Mouse (Mus musculus): ENCODE measurements around the gene Vmn2r82. TPM values are rescaled to one million over a fixed set of nuclear protein-coding genes. Genes with fewer than 3 reads are reported as not detected.
"Not testable (repeated sequence)": the region's sequence is repeated elsewhere in the genome, so short reads cannot be mapped to it uniquely, and the experiment has no call there.

Vmn2r82 gene
- total RNA-seq (2014; fragmentation: Nextera tagmentation) = not detected in 2 replicates
- not detected in 2 replicates for total RNA-seq (2017)

GRCm38 (mm10) chr10:79356220-79356619, at the start of gene Vmn2r82:
TSS of gene Vmn2r82 (plus strand) at chr10:79356520.
- not testable (repeated sequence) for ATAC-seq (replicated peaks; ENCODE audit: low FRiP score, low TSS enrichment, poor library complexity, severe bottlenecking)

- ATAC-seq (replicated peaks; ENCODE audit: low FRiP score, low TSS enrichment, poor library complexity, severe bottlenecking) = not testable (repeated sequence)
Measured at GRCm38 (mm10) chr10:79322033-79322736, 34.1 kb upstream of the Vmn2r82 start.

- ATAC-seq (replicated peaks; ENCODE audit: low FRiP score, low TSS enrichment, poor library complexity, severe bottlenecking) = no peak
Measured at GRCm38 (mm10) chr10:79322737-79323086, 33.6 kb upstream of the Vmn2r82 start.

GRCm38 (mm10) chr10:79399946-79400700, 43.8 kb downstream of the Vmn2r82 start:
- not testable (repeated sequence) for ATAC-seq (replicated peaks; ENCODE audit: low FRiP score, low TSS enrichment, poor library complexity, severe bottlenecking)

GRCm38 (mm10) chr10:79417142-79417771, 60.9 kb downstream of the Vmn2r82 start:
- ATAC-seq (replicated peaks; ENCODE audit: low FRiP score, low TSS enrichment, poor library complexity, severe bottlenecking) = no peak; the same call in 1 of the 2 replicates

- ATAC-seq (replicated peaks; ENCODE audit: low FRiP score, low TSS enrichment, poor library complexity, severe bottlenecking) = not testable (repeated sequence)
Measured at GRCm38 (mm10) chr10:79417772-79418170, 61.5 kb downstream of the Vmn2r82 start.

- not testable (repeated sequence) for ATAC-seq (replicated peaks; ENCODE audit: low FRiP score, low TSS enrichment, poor library complexity, severe bottlenecking)
Measured at GRCm38 (mm10) chr10:79435141-79435820, 79.0 kb downstream of the Vmn2r82 start.

Other genes starting within 250 kb of the Vmn2r82 start
- not detected in 2 replicates for gene Vmn2r80, start 207.8 kb upstream of the Vmn2r82 start, total RNA-seq (2014; fragmentation: Nextera tagmentation)
- not detected in 2 replicates for gene Vmn2r80, start 207.8 kb upstream of the Vmn2r82 start, total RNA-seq (2017)
- gene Vmn2r81, start 108.8 kb upstream of the Vmn2r82 start, total RNA-seq (2014; fragmentation: Nextera tagmentation) = not detected in 2 replicates
- gene Vmn2r81, start 108.8 kb upstream of the Vmn2r82 start, total RNA-seq (2017) = not detected in 2 replicates
- gene Vmn2r83, start 112.2 kb downstream of the Vmn2r82 start, total RNA-seq (2014; fragmentation: Nextera tagmentation) = not detected in 2 replicates
- not detected in 2 replicates for gene Vmn2r83, start 112.2 kb downstream of the Vmn2r82 start, total RNA-seq (2017)
- gene Plpp2, start 177.3 kb downstream of the Vmn2r82 start, total RNA-seq (2014; fragmentation: Nextera tagmentation) = 5.4 and 12.2 TPM in 2 replicates
- 3.3 and 3.9 TPM in 2 replicates for gene Plpp2, start 177.3 kb downstream of the Vmn2r82 start, total RNA-seq (2017)
- gene Mier2, start 198.7 kb downstream of the Vmn2r82 start, total RNA-seq (2014; fragmentation: Nextera tagmentation) = 5.9 and 8.5 TPM in 2 replicates
- gene Mier2, start 198.7 kb downstream of the Vmn2r82 start, total RNA-seq (2017) = 2.1 and 12.3 TPM in 2 replicates
- not detected in 2 replicates for gene Theg, start 230.8 kb downstream of the Vmn2r82 start, total RNA-seq (2014; fragmentation: Nextera tagmentation)
- gene Theg, start 230.8 kb downstream of the Vmn2r82 start, total RNA-seq (2017) = not detected in 2 replicates